Mouse (Mus musculus): ENCODE measurements around the gene Zfp598.

DNA sequence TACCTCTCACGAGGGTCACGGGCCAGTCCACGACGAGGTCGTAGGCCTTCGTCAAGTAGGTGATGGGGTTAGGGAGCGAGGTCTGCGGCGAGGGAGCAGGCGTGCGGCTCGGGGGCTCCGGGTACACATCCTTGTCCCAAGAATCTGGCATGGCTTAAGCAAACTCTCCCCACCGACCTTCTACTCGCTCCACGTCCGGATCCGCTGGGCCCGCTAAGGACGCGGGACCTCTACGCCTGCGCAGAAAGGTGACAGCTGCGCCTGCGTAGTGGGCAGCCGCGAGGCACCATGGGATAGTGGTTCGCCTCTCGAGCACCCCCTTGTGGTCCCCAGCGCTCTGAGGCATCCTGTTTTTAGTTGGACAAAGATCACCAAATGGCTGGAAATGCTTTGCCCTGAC lies 54.7 kb downstream of the Zfp598 start, which contains the start of gene Ndufb10:
- TF ChIP-seq POLR2A (IDR thresholded peaks at IDR 0.05; ENCODE audit: borderline replicate concordance, extremely low read depth, insufficient read depth, insufficient read length, poor library complexity, severe bottlenecking) (peak; percentile 57; the same call in 1 of the 2 replicates), CTCF (IDR thresholded peaks at IDR 0.05; ENCODE audit: borderline replicate concordance, extremely low read depth, insufficient read depth, insufficient read length) (peak; percentile 98)

All from brain, embryonic 14.5 days (tissue).